Mouse (Mus musculus): ENCODE results near the gene Capn11. TPM values are rescaled to one million over a fixed set of nuclear protein-coding genes. Genes with fewer than 3 reads are reported as not detected.

The Capn11 gene
- polyA plus RNA-seq (2015; fragmentation: Nextera tagmentation; extraction: Ambion mirVana): 0.72 and 0.78 TPM in 2 replicates

GRCm38 (mm10) chr17:45659225-45659624 lies at the start of gene Capn11:
Capn11 (minus strand) TSS chr17:45659325.
- Histone ChIP-seq H3K9me3 (ENCODE audit: control insufficient read depth, low read length) (no peaks in the 10 kb centered on the region), H3K4me3 (ENCODE audit: low read length) (no peak within 1 kb of the TSS), H3K27me3 (ENCODE audit: control insufficient read depth, insufficient read depth, low read depth, low read length) (no peaks in the 10 kb centered on the region), H3K36me3 (ENCODE audit: control insufficient read depth, insufficient read depth, low read length) (peaks cover 5% of the 10 kb centered on the region), H3K27ac (ENCODE audit: low read length) (no peak within 1 kb of the TSS), H3K4me2 (ENCODE audit: low read depth, low read length) (no peak within 1 kb of the TSS), H3K9ac (ENCODE audit: low read length) (no peak within 1 kb of the TSS), H3K4me1 (replicated peaks; ENCODE audit: control insufficient read depth, insufficient read depth, low read length) (no peaks in the 10 kb centered on the region)
- WGBS: 74% methylated on average over 4 of the region's 4 CpGs
- ATAC-seq (ENCODE audit: low read depth): no peak

DNA sequence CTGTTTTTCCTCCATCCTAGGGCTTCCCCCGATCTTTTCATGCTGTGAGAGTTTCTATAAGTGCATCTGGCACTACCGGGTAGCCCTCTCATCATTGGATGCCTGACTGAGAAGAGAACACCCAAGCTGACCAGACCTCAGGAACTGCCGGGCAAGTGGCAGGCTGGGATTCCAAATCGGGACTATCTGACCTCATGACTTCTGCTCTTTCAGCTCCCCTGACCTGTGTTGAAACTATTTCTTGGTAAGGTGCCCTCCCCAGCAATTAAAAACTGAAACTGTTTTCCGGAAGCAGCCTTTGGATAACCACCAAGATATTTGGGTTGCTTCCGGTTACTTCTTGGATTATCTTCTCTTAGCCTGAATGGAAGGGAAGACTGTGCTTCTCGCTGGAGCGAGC lies 49.1 kb upstream of the Capn11 start:
- H3K4me3 ChIP-seq (ENCODE audit: low read length): no peak overlapping the region
- ATAC-seq (ENCODE audit: low read depth): no peak
- H3K27ac ChIP-seq (ENCODE audit: low read length): no peak overlapping the region
- no peaks in the 10 kb centered on the region; the same call in 1 of the 2 replicates for H3K4me1 ChIP-seq (replicated peaks; ENCODE audit: control insufficient read depth, insufficient read depth, low read length)
- H3K36me3 ChIP-seq (ENCODE audit: control insufficient read depth, insufficient read depth, low read length): no peaks in the 10 kb centered on the region
- no peaks in the 10 kb centered on the region for H3K27me3 ChIP-seq (ENCODE audit: control insufficient read depth, insufficient read depth, low read depth, low read length)
- no peak overlapping the region for H3K4me2 ChIP-seq (ENCODE audit: low read depth, low read length)
- H3K9ac ChIP-seq (ENCODE audit: low read length): no peak overlapping the region
- WGBS: 81% methylated on average over 8 of the region's 8 CpGs
- no peaks in the 10 kb centered on the region for H3K9me3 ChIP-seq (ENCODE audit: control insufficient read depth, low read length)

- 24% methylated on average over 3 of the region's 3 CpGs for WGBS
- Histone ChIP-seq H3K9ac (ENCODE audit: low read length) (no peak overlapping the region), H3K9me3 (ENCODE audit: control insufficient read depth, low read length) (no peaks in the 10 kb centered on the region), H3K4me3 (ENCODE audit: low read length) (no peak overlapping the region), H3K4me1 (replicated peaks; ENCODE audit: control insufficient read depth, insufficient read depth, low read length) (peaks cover 7% of the 10 kb centered on the region; the same call in 1 of the 2 replicates), H3K27me3 (ENCODE audit: control insufficient read depth, insufficient read depth, low read depth, low read length) (no peaks in the 10 kb centered on the region), H3K4me2 (ENCODE audit: low read depth, low read length) (no peak overlapping the region), H3K36me3 (ENCODE audit: control insufficient read depth, insufficient read depth, low read length) (no peaks in the 10 kb centered on the region), H3K27ac (ENCODE audit: low read length) (no peak overlapping the region)
- no peak for ATAC-seq (ENCODE audit: low read depth)
Observed at GRCm38 (mm10) chr17:45707376-45707775, 48.3 kb upstream of the Capn11 start.

GRCm38 (mm10) chr17:45706796-45707195 lies 47.7 kb upstream of the Capn11 start:
- H3K9ac ChIP-seq (ENCODE audit: low read length): no peak overlapping the region
- ATAC-seq (ENCODE audit: low read depth): no peak

GRCm38 (mm10) chr17:45703187-45703586 lies 44.1 kb upstream of the Capn11 start:
- ATAC-seq (ENCODE audit: low read depth): no peak
- Histone ChIP-seq H3K27ac (ENCODE audit: low read length) (no peak overlapping the region), H3K4me1 (replicated peaks; ENCODE audit: control insufficient read depth, insufficient read depth, low read length) (peaks cover 13% of the 10 kb centered on the region), H3K27me3 (ENCODE audit: control insufficient read depth, insufficient read depth, low read depth, low read length) (no peaks in the 10 kb centered on the region), H3K4me3 (ENCODE audit: low read length) (no peak overlapping the region), H3K9me3 (ENCODE audit: control insufficient read depth, low read length) (no peaks in the 10 kb centered on the region), H3K36me3 (ENCODE audit: control insufficient read depth, insufficient read depth, low read length) (peaks cover 5% of the 10 kb centered on the region), H3K4me2 (ENCODE audit: low read depth, low read length) (no peak overlapping the region), H3K9ac (ENCODE audit: low read length) (0 out of 2 replicates have a peak overlapping the region, but pooled peaks have one; percentile 6)
- WGBS: 52% methylated on average over 7 of the region's 7 CpGs

More at GRCm38 (mm10) chr17:45706796-45707195, 47.7 kb upstream of the Capn11 start:
- H3K27me3 ChIP-seq (ENCODE audit: control insufficient read depth, insufficient read depth, low read depth, low read length): no peaks in the 10 kb centered on the region
- no peak overlapping the region for H3K4me3 ChIP-seq (ENCODE audit: low read length)
- 57% methylated on average over 5 of the region's 5 CpGs for WGBS
- H3K4me1 ChIP-seq (replicated peaks; ENCODE audit: control insufficient read depth, insufficient read depth, low read length): peaks cover 7% of the 10 kb centered on the region
- H3K9me3 ChIP-seq (ENCODE audit: control insufficient read depth, low read length): no peaks in the 10 kb centered on the region
- H3K4me2 ChIP-seq (ENCODE audit: low read depth, low read length): no peak overlapping the region
- H3K27ac ChIP-seq (ENCODE audit: low read length): no peak overlapping the region
- no peaks in the 10 kb centered on the region for H3K36me3 ChIP-seq (ENCODE audit: control insufficient read depth, insufficient read depth, low read length)

DNA sequence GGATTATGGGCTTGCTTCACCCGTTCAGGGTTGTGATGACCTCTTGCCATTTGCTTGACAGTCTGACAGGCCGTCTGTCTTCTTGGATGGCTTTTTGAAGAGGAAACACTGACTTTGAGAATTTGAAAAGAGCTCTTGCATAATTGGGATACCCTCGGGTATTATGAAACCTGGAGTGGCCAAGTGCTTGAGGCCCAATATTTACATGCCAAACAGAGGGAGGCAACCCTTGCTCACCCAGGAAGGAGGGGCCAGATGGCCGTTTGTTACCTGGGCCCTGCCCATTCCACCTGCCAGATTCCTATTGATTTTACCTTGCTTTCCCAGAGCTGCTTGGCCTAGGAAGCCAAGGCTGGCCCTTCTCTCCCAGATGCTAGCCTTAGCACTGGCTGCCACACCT lies 43.1 kb upstream of the Capn11 start:
- peak; percentile 72; the same call in 1 of the 2 replicates for ATAC-seq (ENCODE audit: low read depth)
- Histone ChIP-seq H3K27ac (ENCODE audit: low read length) (peak overlapping the region; percentile 77), H3K27me3 (ENCODE audit: control insufficient read depth, insufficient read depth, low read depth, low read length) (no peaks in the 10 kb centered on the region), H3K4me1 (replicated peaks; ENCODE audit: control insufficient read depth, insufficient read depth, low read length) (peaks cover 20% of the 10 kb centered on the region), H3K4me3 (ENCODE audit: low read length) (no peak overlapping the region), H3K9me3 (ENCODE audit: control insufficient read depth, low read length) (no peaks in the 10 kb centered on the region), H3K9ac (ENCODE audit: low read length) (no peak overlapping the region), H3K36me3 (ENCODE audit: control insufficient read depth, insufficient read depth, low read length) (peaks cover 9% of the 10 kb centered on the region), H3K4me2 (ENCODE audit: low read depth, low read length) (no peak overlapping the region)
- 21% methylated on average over 4 of the region's 4 CpGs for WGBS

GRCm38 (mm10) chr17:45701236-45701591 lies 42.1 kb upstream of the Capn11 start:
- no peak for ATAC-seq (ENCODE audit: low read depth)
- H3K36me3 ChIP-seq (ENCODE audit: control insufficient read depth, insufficient read depth, low read length): peaks cover 11% of the 10 kb centered on the region
- H3K4me1 ChIP-seq (replicated peaks; ENCODE audit: control insufficient read depth, insufficient read depth, low read length): peaks cover 26% of the 10 kb centered on the region
- H3K4me3 ChIP-seq (ENCODE audit: low read length): no peak overlapping the region
- WGBS: 71% methylated on average over 9 of the region's 9 CpGs
- H3K9ac ChIP-seq (ENCODE audit: low read length): no peak overlapping the region
- no peak overlapping the region for H3K27ac ChIP-seq (ENCODE audit: low read length)
- H3K27me3 ChIP-seq (ENCODE audit: control insufficient read depth, insufficient read depth, low read depth, low read length): no peaks in the 10 kb centered on the region
- H3K4me2 ChIP-seq (ENCODE audit: low read depth, low read length): no peak overlapping the region
- H3K9me3 ChIP-seq (ENCODE audit: control insufficient read depth, low read length): no peaks in the 10 kb centered on the region

DNA sequence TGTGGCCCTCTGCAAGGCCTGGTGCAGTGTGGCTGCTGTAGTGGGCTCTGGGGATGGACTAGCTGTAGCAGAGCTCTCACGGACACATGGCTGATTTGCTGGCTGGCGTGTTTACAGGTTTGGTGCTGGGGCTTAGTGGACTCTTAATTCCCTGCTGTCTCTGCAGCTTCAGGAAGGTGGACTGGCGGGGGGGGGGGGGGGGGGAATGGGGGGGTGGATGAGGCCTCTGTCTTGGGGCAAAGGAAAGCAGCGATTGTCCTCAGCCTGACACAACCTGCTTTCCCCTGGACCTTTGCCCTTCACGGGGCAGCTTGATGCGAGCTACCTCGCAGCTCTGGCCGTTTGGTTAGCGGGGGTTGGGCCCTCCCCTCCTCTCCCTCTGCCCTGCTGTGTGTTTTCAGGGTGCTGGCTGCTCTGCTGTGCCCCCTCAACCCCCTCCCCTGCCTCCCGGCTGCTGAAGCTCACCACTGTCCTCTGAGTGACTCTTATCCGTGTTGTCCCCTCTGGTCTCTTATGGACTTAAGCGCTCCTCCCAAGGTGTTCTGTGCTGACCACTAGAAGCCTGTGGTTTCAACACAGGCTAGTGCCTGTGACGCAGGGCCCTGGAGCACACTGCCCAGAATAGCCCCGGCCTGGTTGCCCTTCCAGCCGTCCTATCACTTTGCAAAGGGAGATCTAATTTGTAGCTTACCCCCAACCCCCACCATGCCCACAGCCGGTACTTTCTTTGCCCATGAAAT lies 41.5 kb upstream of the Capn11 start:
- Histone ChIP-seq H3K9ac (ENCODE audit: low read length) (no peak overlapping the region), H3K36me3 (ENCODE audit: control insufficient read depth, insufficient read depth, low read length) (peaks cover 11% of the 10 kb centered on the region), H3K27ac (ENCODE audit: low read length) (no peak overlapping the region), H3K27me3 (ENCODE audit: control insufficient read depth, insufficient read depth, low read depth, low read length) (no peaks in the 10 kb centered on the region), H3K4me2 (ENCODE audit: low read depth, low read length) (no peak overlapping the region), H3K4me1 (replicated peaks; ENCODE audit: control insufficient read depth, insufficient read depth, low read length) (peaks cover 26% of the 10 kb centered on the region), H3K4me3 (ENCODE audit: low read length) (no peak overlapping the region), H3K9me3 (ENCODE audit: control insufficient read depth, low read length) (no peaks in the 10 kb centered on the region)
- ATAC-seq (ENCODE audit: low read depth): no peak
- WGBS: 47% methylated on average over 9 of the region's 16 CpGs

DNA sequence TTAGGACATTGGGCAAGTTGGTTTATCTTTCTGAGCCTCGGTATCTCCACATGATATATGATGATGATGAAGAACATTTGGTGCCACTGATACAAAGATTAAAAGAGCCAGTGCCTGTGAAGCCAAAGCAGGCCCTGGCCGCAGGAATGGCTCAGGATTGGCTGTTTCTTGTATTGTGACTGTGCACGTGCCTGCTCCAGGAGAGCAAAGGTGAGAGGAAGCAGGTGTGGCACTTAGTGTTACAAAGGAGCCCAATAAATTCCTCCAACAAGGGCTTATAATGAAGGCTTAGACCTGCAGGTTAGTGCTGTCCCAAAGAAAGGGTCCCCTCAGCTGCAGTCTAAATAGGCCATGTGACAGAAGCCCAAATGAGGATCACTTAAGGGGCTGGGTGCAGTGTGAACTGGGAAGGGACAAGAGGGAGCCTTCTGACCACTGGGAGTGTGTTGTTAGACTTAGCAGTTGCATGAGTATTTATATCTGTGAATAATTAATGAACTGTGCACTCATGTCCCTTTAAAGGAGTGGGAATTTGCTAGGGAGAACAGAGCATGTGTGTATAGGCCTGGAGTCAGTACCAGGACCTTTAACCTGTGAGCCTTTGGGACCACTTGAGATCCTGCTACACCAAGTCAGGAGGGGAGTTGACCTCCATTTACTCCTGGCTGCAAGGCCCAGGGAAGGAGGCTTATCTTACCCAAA lies 40.1 kb upstream of the Capn11 start:
- 61% methylated on average over 3 of the region's 3 CpGs for WGBS
- Histone ChIP-seq H3K4me2 (ENCODE audit: low read depth, low read length) (no peak overlapping the region), H3K27ac (ENCODE audit: low read length) (no peak overlapping the region), H3K36me3 (ENCODE audit: control insufficient read depth, insufficient read depth, low read length) (peaks cover 11% of the 10 kb centered on the region), H3K4me3 (ENCODE audit: low read length) (no peak overlapping the region), H3K27me3 (ENCODE audit: control insufficient read depth, insufficient read depth, low read depth, low read length) (no peaks in the 10 kb centered on the region), H3K9me3 (ENCODE audit: control insufficient read depth, low read length) (no peaks in the 10 kb centered on the region), H3K4me1 (replicated peaks; ENCODE audit: control insufficient read depth, insufficient read depth, low read length) (peaks cover 39% of the 10 kb centered on the region), H3K9ac (ENCODE audit: low read length) (no peak overlapping the region)
- no peak for ATAC-seq (ENCODE audit: low read depth)
